Mouse (Mus musculus): ENCODE data around the gene Dsn1.

Gene Dsn1

DNA sequence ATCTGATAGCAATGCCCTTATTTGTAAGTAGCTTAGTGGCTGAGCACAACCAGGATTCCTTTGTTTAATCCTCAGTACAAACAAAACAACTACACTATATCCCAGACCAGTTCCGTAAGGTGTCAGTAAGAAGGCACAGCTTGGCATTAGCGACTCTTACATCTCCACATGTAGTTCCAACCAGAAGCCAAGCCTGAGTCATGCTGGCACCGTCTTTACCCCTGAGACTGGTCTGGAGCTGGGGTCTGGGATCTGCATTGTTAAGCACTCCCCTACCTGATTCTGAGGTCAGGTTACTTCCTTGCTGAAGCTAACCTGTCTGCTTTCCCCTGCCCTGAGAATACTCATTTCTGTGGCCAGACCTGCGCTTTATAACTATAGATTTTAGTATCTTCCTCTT lies 38.5 kb downstream of the Dsn1 start:
- no peak for DNase-seq (ENCODE audit: low spot score)

DNA sequence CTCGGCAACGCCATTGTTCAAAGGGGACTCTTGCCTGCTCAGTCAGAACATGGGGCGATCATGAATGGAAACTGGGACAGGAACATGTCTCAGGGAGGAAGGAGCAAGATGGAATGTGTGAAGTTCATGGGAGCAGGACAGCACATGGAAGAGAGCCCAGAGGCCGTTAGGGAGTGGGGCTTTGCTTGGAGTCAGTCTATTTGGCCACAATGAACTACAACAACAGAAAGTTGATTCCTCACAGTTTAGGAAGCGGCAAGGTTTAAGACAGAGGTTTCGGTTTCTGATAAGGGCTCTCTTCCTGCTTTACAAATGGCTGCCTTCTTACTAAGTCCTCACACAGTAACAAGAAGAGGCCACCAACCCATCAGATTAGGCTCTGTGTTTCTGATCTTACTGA lies 39.6 kb downstream of the Dsn1 start:
- DNase-seq (ENCODE audit: low spot score), result no peak

- no peak for DNase-seq (ENCODE audit: low spot score)
These were observed 43.1 kb downstream of the Dsn1 start for GRCm38 (mm10) chr2:156963891-156964290.

- DNase-seq (ENCODE audit: low spot score), result no peak
These were observed 48.3 kb downstream of the Dsn1 start for GRCm38 (mm10) chr2:156958496-156959252.

- DNase-seq (ENCODE audit: low spot score), result no peak
These were observed 49.9 kb downstream of the Dsn1 start for GRCm38 (mm10) chr2:156957035-156957434.

DNA sequence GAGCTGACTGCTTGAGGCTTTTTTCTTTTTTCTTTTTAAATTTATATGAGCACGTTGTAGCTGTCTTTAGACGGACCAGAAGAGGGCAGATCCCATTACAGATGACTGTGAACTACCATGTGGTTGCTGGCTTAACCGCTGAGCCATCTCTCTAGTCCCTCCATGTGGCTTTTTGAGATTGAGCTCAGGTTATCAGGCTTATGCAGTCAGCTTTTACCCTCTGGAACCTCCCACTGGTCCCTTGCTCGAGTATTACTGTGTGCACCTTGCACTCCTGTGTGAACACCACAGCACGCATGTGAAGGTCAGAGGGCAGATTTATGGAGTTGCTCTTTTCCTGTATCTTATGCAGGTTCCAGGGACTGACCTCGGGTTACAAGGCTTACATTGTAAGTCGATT lies 50.6 kb downstream of the Dsn1 start:
- no peak for DNase-seq (ENCODE audit: low spot score)

DNA sequence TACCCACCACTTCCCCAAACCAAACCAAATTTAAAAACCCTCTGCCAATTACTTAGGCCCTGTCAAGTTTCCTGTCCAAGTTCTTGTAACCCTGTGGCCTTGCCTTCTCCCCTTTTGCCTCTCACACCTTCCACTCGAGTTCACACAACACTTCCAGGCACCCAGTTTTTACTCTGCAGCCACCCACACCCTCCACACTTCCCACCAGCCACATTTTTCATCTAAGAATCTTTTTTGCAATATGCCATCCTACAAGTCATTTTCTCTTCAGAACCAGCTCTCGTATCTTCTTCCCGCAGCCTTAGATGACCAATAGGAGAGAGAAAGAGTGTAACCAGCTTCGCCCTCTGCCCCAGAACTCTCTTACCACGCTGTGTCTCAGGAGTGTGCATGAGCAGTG lies 52.5 kb downstream of the Dsn1 start:
- DNase-seq (ENCODE audit: low spot score), result no peak

GRCm38 (mm10) chr2:156951301-156952094 lies 55.5 kb downstream of the Dsn1 start:
- DNase-seq (ENCODE audit: low spot score), result no peak

- DNase-seq (ENCODE audit: low spot score), result no peak
These were observed 56.1 kb downstream of the Dsn1 start for GRCm38 (mm10) chr2:156950816-156951215.
